Mouse (Mus musculus): ENCODE data around the gene Fkbp14.

DNA sequence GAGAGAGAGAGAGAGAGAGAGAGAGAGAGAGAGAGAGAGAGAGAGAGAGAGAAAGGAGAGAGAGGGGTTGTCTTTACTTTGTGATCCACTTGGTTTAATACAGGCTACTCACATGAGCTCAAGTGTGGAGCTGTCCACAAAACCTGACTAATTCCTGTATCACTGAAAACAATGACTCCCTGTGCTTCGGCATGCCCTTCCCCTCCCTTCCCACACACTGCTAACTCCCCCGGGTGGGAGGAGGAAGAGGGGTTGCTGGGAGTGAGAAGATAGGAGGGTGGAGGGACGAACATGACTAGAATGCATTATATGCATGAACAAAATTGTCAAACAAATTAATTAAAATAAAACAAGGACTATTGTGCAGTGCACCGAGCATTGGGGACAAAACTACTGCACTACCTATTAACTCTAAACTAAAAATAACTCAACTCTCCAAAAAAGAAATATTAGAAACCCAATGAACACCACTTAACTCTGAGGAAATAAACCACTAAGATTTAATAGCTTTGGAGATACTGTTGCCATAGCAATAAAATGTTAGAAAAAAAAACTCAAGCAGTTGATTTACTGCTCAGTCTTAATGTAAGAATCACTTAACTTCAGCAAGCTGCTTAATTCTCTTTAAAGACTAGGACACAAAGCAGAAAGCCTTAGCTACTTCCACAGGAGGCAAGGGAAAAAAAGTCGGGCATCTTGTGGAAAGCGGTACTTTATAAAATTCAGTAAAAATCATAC, 23.7 kb downstream of the Fkbp14 start:
- TF ChIP-seq CTCF (conservative IDR thresholded peaks at IDR 0.05; ENCODE audit: low read length) (no peak), NANOG (IDR thresholded peaks at IDR 0.05; ENCODE audit: borderline replicate concordance, low read length) (no peak), POU5F1 (IDR thresholded peaks at IDR 0.05; ENCODE audit: borderline replicate concordance, low read length) (no peak)
